Mouse (Mus musculus): Measurements from ENCODE around the gene RPS10-NUDT3. TPM values are rescaled to one million over a fixed set of nuclear protein-coding genes. Genes with fewer than 3 reads are reported as not detected.
"Not testable (repeated sequence)": the region's sequence is repeated elsewhere in the genome, so short reads cannot be mapped to it uniquely, and the experiment has no call there.

Gene RPS10-NUDT3
- polyA plus RNA-seq, 1 experiment from 2014 or later = not detected

DNA sequence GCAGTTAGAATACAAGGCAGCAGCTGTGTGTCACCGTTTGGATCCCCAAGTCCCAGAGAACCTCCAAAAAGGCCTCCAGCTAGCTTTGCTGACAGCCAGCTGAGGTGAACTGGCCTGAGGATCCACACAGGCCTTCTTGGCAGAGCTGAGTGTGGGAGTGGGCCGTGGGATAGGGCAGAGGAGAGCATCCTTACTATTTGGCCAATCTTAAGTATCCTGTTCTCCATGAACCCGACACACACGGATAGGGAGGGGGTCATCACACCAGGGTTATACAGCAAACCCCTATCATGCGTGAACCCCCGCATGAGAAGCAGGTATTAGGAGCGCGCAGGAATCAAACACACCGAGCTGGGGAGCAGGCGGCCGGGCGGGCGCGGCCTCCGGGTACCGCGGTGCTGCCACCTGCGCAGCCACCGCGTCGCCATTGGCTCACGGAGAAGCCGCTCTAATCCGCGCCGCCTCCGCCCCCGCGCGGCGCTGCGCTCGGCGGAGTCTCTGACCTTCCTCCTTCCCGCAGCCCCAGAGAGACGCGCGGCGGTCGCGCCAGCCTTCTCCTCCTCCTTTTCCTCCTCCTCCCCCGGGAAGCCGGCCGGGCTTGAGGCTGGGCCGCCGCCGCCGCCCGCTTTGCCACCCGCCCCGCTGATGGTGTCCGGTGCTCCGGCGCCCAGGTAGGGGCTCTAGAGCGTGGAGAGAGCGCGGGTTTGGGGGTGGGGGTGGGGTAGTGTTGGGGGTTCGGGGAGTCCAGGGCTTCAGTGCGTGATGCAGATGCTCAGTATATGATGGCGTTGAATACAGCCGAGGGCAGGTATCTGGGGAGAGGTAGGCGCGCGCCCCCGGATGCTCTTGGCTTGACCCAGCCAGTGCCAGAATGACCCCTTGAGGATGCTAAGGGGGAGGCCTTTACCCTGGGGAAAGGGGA is 20.3 kb upstream of the RPS10-NUDT3 start, which contains the start of gene Pacsin1:
Pacsin1 (plus strand) TSS at position 421 of the 922 bp plus-strand sequence.
- H3K4me1 ChIP-seq = peaks cover 22% of the 10 kb centered on the region
- peak within 1 kb of the TSS; percentile 59 for H3K4me3 ChIP-seq
- peak within 1 kb of the TSS; percentile 81 for H3K4me2 ChIP-seq (replicated peaks)
- WGBS = 2% methylated on average over 50 of the region's 65 CpGs
- H3K27me3 ChIP-seq = no peaks in the 10 kb centered on the region; the same call in 1 of the 2 replicates
- peak within 1 kb of the TSS; percentile 54 for H3K27ac ChIP-seq (replicated peaks)
- H3K9me3 ChIP-seq = no peaks in the 10 kb centered on the region
- H3K9ac ChIP-seq (replicated peaks) = peak within 1 kb of the TSS; percentile 56
- ATAC-seq (replicated peaks) = peak; percentile 87
- no peaks in the 10 kb centered on the region for H3K36me3 ChIP-seq

- H3K9ac ChIP-seq (replicated peaks) = no peak overlapping the region
- H3K36me3 ChIP-seq = no peaks in the 10 kb centered on the region
- H3K9me3 ChIP-seq = no peaks in the 10 kb centered on the region
- no peak for ATAC-seq (replicated peaks)
- no peak overlapping the region for H3K4me2 ChIP-seq (replicated peaks)
- H3K4me1 ChIP-seq = peaks cover 22% of the 10 kb centered on the region
- H3K27me3 ChIP-seq = no peaks in the 10 kb centered on the region; the same call in 1 of the 2 replicates
- no peak overlapping the region for H3K4me3 ChIP-seq
- WGBS = 82% methylated on average over 10 of the region's 10 CpGs
- H3K27ac ChIP-seq (replicated peaks) = no peak overlapping the region
Observed at GRCm38 (mm10) chr17:27653253-27653959, 18.4 kb upstream of the RPS10-NUDT3 start.

- Histone ChIP-seq H3K4me3 (no peak overlapping the region), H3K27ac (replicated peaks) (no peak overlapping the region), H3K36me3 (no peaks in the 10 kb centered on the region), H3K9me3 (no peaks in the 10 kb centered on the region), H3K27me3 (no peaks in the 10 kb centered on the region; the same call in 1 of the 2 replicates), H3K9ac (replicated peaks) (no peak overlapping the region), H3K4me2 (replicated peaks) (no peak overlapping the region), H3K4me1 (peaks cover 20% of the 10 kb centered on the region)
- no peak for ATAC-seq (replicated peaks)
- WGBS = 86% methylated on average over 23 of the region's 23 CpGs
Observed at GRCm38 (mm10) chr17:27652046-27652790, 17.2 kb upstream of the RPS10-NUDT3 start.

DNA sequence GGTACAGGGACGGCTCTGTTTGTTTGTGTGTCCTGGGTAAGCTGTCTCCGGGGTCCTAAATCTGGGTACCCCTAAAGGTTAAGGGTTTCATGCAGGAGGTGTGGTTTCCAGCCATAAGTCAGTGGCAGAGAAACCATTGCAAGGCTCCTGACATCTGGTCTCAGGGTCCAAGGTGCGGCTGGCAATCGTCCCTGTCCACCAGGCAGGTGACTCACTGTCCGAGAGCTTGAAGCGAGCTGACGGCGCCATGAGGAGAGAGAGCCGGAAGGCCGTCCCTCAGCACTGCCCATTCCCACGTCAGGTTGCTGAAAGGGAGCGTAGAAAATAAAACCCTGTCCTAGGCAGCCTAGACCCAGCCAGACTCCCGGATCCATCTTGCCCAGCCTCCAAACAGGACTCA is 15.6 kb upstream of the RPS10-NUDT3 start:
- WGBS = 83% methylated on average over 13 of the region's 13 CpGs
- ATAC-seq (replicated peaks) = no peak
- H3K4me2 ChIP-seq (replicated peaks) = no peak overlapping the region
- peaks cover 6% of the 10 kb centered on the region; the same call in 1 of the 2 replicates for H3K4me1 ChIP-seq
- no peaks in the 10 kb centered on the region for H3K9me3 ChIP-seq
- no peak overlapping the region for H3K27ac ChIP-seq (replicated peaks)
- no peak overlapping the region for H3K9ac ChIP-seq (replicated peaks)
- no peaks in the 10 kb centered on the region for H3K36me3 ChIP-seq
- no peaks in the 10 kb centered on the region; the same call in 1 of the 2 replicates for H3K27me3 ChIP-seq
- H3K4me3 ChIP-seq = no peak overlapping the region

- no peaks in the 10 kb centered on the region for H3K9me3 ChIP-seq
- 14% methylated on average over 12 of the region's 12 CpGs for WGBS
- no peak overlapping the region for H3K9ac ChIP-seq (replicated peaks)
- H3K4me2 ChIP-seq (replicated peaks) = no peak overlapping the region
- H3K36me3 ChIP-seq = no peaks in the 10 kb centered on the region
- H3K27ac ChIP-seq (replicated peaks) = no peak overlapping the region
- H3K27me3 ChIP-seq = no peaks in the 10 kb centered on the region; the same call in 1 of the 2 replicates
- H3K4me3 ChIP-seq = no peak overlapping the region
- H3K4me1 ChIP-seq = peaks cover 4% of the 10 kb centered on the region; the same call in 1 of the 2 replicates
- no peak for ATAC-seq (replicated peaks)
Observed at GRCm38 (mm10) chr17:27650160-27650559, 15.1 kb upstream of the RPS10-NUDT3 start.

GRCm38 (mm10) chr17:27645807-27646206 is 10.8 kb upstream of the RPS10-NUDT3 start:
- Histone ChIP-seq H3K4me2 (replicated peaks) (no peak overlapping the region), H3K27ac (replicated peaks) (no peak overlapping the region), H3K4me1 (peaks cover 14% of the 10 kb centered on the region), H3K9ac (replicated peaks) (no peak overlapping the region), H3K9me3 (no peaks in the 10 kb centered on the region), H3K36me3 (no peaks in the 10 kb centered on the region), H3K4me3 (no peak overlapping the region), H3K27me3 (no peaks in the 10 kb centered on the region; the same call in 1 of the 2 replicates)
- ATAC-seq (replicated peaks) = no peak
- WGBS = 53% methylated on average over 7 of the region's 7 CpGs

DNA sequence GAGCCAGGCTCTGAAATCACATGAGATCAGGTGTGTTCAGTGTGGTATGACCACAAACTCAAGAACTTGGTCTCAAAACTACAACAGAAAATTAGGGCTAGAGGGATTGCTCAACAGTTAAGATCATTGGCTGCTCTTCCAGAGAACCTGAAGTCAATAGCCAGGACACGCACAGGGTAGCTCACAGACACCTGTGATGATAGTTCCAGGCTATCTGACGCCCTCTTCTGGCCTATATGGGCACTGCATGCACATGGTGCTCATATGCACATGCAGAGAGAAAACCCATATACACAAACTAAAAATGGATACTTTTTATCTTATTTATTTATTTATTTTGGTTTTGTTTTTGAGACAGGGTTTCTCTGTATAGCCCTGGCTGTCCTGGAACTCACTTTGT is 9.6 kb upstream of the RPS10-NUDT3 start:
- WGBS = 32% methylated on average over 2 of the region's 2 CpGs

GRCm38 (mm10) chr17:27643756-27644155 is 8.7 kb upstream of the RPS10-NUDT3 start:
- H3K27ac ChIP-seq (replicated peaks) = peak overlapping the region; percentile 81
- no peaks in the 10 kb centered on the region for H3K36me3 ChIP-seq
- no peak overlapping the region for H3K4me3 ChIP-seq
- H3K4me2 ChIP-seq (replicated peaks) = no peak overlapping the region
- no peaks in the 10 kb centered on the region for H3K27me3 ChIP-seq
- no peak for ATAC-seq (replicated peaks)
- no peaks in the 10 kb centered on the region for H3K9me3 ChIP-seq
- WGBS = 85% methylated on average over 9 of the region's 9 CpGs
- no peak overlapping the region for H3K9ac ChIP-seq (replicated peaks)
- H3K4me1 ChIP-seq = peaks cover 14% of the 10 kb centered on the region

More for the DNA sequence above, 9.6 kb upstream of the RPS10-NUDT3 start:
- H3K27ac ChIP-seq (replicated peaks) = no peak overlapping the region
- H3K27me3 ChIP-seq = no peaks in the 10 kb centered on the region
- no peak overlapping the region for H3K4me3 ChIP-seq
- no peak overlapping the region for H3K4me2 ChIP-seq (replicated peaks)
- ATAC-seq (replicated peaks) = no peak
- H3K9ac ChIP-seq (replicated peaks) = no peak overlapping the region
- peaks cover 14% of the 10 kb centered on the region for H3K4me1 ChIP-seq
- H3K36me3 ChIP-seq = no peaks in the 10 kb centered on the region
- no peaks in the 10 kb centered on the region for H3K9me3 ChIP-seq

DNA sequence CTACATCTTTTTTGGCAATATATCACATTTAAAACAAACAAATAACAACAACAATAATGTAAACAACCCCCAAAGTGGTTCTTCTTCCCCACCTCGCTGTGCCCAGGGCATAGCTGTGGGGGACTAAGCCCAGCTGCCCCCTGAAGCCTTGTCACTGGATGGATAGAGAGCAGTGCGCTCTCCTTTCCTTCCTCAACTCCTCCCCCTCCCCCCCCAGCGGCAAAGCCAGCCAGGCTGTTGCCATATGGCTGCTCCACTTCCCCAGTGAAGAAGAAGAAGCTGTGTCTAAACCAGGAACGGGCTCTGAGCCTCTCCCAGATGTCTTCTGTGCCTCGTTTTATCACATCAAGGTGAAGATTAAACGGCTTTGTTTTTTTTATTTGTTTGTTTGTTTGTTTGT is 8.1 kb upstream of the RPS10-NUDT3 start:
- ATAC-seq (replicated peaks) = peak; percentile 58
- 40% methylated on average over 6 of the region's 6 CpGs for WGBS

DNA sequence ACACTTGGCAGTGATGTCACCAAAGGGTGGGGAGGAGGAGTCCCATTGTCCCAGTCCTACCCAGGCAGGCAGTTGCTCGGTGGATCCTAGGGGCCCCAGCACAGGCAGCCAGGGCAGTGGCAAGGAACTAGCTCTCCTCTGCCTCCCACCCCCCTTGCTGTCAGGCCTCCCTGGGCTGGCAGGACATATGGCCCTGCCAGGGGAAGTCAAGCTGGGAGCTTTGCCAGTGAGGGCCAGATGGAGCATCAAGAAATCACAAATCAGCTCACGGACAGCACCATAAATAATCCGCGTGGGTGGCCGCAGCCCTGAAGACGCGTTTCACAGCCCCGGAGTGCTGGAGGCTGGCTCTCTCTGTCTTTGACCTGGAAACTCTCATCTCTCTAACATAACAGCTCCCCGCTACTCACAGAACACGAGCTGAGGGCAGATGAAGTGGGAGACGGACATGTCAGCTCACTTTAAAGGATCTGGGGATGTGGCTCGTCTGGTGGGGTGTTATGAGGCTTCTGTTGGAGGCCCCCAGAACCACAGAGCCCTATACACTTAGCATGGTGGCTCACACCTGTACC is 7.6 kb upstream of the RPS10-NUDT3 start:
- peak overlapping the region; percentile 81 for H3K27ac ChIP-seq (replicated peaks)
- H3K36me3 ChIP-seq = no peaks in the 10 kb centered on the region
- H3K4me1 ChIP-seq = peaks cover 14% of the 10 kb centered on the region
- peak overlapping the region; percentile 19 for H3K4me2 ChIP-seq (replicated peaks)
- no peaks in the 10 kb centered on the region for H3K27me3 ChIP-seq
- H3K9me3 ChIP-seq = no peaks in the 10 kb centered on the region
- 33% methylated on average over 12 of the region's 12 CpGs for WGBS
- H3K9ac ChIP-seq (replicated peaks) = peak overlapping the region; percentile 28; the same call in 1 of the 2 replicates
- H3K4me3 ChIP-seq = no peak overlapping the region
- ATAC-seq (replicated peaks) = peak; percentile 84

More for the DNA sequence above, 8.1 kb upstream of the RPS10-NUDT3 start:
- peaks cover 14% of the 10 kb centered on the region for H3K4me1 ChIP-seq
- no peaks in the 10 kb centered on the region for H3K36me3 ChIP-seq
- no peaks in the 10 kb centered on the region for H3K9me3 ChIP-seq
- peak overlapping the region; percentile 19 for H3K4me2 ChIP-seq (replicated peaks)
- peak overlapping the region; percentile 81 for H3K27ac ChIP-seq (replicated peaks)
- H3K4me3 ChIP-seq = no peak overlapping the region
- no peak overlapping the region for H3K9ac ChIP-seq (replicated peaks)
- H3K27me3 ChIP-seq = no peaks in the 10 kb centered on the region

- not testable (repeated sequence) for H3K36me3 ChIP-seq; H3K4me3 ChIP-seq; H3K27me3 ChIP-seq; ATAC-seq (replicated peaks); H3K27ac ChIP-seq (replicated peaks); H3K4me2 ChIP-seq (replicated peaks); H3K9ac ChIP-seq (replicated peaks); H3K9me3 ChIP-seq
- H3K4me1 ChIP-seq = peaks cover 25% of the 10 kb centered on the region
- 89% methylated on average over 6 of the region's 6 CpGs for WGBS
Observed at GRCm38 (mm10) chr17:27639851-27640250, 4.8 kb upstream of the RPS10-NUDT3 start.

Measured in forebrain, embryonic 15.5 days (tissue).